Mouse (Mus musculus): ENCODE data around the gene Pi16.

DNA sequence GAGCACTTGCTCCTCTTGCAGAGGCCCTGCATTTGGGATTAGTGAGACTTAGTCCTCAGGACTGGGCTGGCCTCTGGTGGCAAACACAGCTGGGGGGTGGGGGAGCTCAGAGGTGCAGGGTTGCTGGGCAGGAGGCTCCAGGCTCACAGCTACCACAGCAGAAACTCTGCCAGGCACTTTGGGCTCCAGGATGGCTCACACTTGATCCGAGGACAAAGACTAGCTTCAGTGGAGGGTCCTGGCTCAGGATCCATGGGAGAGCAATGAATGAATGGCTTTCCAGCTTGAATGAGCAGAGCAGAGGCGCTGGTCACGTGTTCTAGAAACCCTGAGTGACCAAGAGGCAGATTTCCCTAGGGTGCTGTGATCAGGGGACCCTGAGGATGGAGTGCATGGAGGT is 41.4 kb downstream of the Pi16 start:
- no peak for TF ChIP-seq CTCF (IDR thresholded peaks at IDR 0.05; ENCODE audit: low read depth, low read length)
- no peak for TF ChIP-seq POLR2A (IDR thresholded peaks at IDR 0.05; ENCODE audit: extremely low read depth, insufficient read depth, low read length)

All from liver, adult 2 months (tissue).